Mouse (Mus musculus) megakaryocyte, adult 5-6 weeks (primary cell): ENCODE data around the gene Nrsn2. TPM values are rescaled to one million over a fixed set of nuclear protein-coding genes. Genes with fewer than 3 reads are reported as not detected.
A peak's percentile ranks its signal among the peaks of the same experiment; 100 is the strongest.

Experiments used
- ATAC-seq: 2 replicates; pipeline ENCODE4 v1.8.0; 2016; ENCODE audit warnings: mild to moderate bottlenecking, inconsistent platforms; ENCODE audit not compliant: poor library complexity, severe bottlenecking
- total RNA-seq, 2 experiments: library from RNA; stranded (forward) in 1 of 2; stranded (reverse) in 1 of 2; fragments of 153-499, 151-499 nt in 1 of 2; fragments of 221-1000, 200-1000 nt in 1 of 2; gene quantifications; 2 replicates each; pipeline versions ENCODE4 v1.2.3 to v1.2.4; 2015 to 2017

The Nrsn2 gene
- total RNA-seq, 2 experiments from 2014 or later = not detected

DNA sequence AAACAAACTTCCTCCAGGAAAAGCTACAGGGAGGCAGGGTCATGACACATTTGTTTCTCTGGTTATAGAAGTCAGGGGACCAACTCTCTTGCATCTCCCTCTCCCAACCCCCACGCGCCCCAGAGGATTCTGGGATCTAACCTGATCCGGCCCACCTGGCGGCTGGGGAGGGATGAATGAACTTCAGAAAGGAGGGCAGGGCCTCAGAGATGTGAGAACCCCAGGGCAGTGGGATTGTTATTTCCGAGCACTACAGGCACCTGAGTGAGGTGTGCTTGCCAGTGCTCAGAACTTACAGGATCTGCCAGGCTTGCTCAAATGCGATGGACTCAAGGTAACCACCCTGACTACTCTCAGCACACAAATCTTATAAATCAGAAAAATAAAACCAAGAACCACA is 31.0 kb downstream of the Nrsn2 start:
- ATAC-seq = no peak

DNA sequence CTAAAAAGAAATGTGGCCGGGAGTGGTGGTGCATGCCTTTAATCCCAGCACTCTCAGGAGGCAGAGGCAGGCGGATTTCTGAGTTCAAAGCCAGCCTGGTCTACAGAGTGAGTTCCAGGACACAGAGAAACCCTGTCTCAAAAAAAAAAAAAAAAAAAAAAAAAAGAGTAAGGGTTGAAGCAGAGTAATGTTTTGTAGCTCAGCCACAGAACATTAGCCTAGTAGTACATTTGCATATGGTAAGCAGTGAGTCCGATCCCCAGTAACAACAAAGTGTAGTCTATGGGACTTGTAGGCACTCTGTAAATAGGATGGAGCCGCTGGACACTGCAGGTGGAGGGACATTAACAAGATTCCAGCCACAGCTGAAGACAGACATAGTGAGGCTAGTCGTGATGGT is 31.5 kb downstream of the Nrsn2 start:
- no peak for ATAC-seq

DNA sequence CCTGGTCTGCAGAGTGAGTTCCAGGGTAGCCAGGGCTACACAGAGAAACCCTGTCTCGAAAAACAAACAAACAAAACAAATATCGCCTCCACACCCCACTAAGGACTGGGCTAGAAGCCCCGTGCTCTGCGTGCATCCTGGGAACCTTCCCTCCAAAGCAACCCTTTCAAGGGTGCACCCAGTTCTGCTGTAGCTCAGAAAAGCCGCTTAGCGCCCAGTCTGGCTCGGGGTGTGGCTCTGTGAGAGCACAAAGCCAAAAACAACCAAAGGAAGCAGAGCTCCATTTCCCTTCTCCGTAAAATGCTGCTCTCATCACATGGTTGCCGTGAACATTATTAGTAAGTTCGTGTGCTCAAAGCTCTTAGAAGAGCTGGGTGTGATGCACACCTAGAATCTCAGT is 32.1 kb downstream of the Nrsn2 start:
- 0 out of 2 replicates have a peak, but pooled peaks have one; percentile 5 for ATAC-seq

DNA sequence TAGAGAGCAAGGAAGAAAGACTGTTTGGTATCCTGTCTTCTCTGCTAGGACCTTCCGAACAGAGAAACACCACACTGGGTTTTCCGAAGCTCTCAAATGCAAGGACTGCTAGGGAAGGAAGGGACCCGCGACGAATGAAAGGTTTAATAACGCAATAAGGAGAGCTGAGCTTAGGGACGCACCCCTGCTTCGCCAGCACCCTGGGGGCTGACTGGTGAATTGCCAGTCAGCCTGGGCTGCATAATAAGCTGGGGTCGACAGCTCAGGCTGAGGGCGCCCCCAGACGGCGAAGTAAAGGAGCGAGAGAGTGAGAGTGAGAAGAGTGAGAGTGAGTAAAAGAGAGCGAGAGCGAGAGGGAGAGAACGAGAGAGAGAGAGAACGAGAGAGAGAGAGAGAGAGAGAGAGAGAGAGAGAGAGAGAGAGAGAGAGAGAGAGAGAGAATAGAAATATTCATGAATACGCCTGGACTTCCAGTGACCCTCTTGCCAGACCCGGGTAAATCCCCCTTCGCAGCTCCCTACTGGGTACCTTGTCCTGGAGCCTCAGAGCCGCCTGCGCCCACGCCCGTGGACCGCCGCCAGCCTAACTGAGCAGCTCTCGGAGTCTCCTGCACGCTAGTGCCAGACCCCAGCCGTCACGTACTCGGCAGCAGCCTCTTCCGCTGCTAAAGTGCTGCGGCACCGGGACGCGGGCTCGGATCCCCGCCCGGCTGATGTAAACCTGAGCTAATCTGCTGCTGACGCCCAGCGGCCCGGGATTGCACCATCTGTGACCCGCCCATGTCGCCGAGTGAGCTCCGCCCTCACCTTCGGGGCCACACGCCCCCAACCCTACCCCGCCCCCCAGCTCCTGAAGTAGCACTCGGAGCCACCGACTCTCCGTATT is 32.9 kb downstream of the Nrsn2 start, which contains the start of gene Trib3:
Gene Trib3 (minus strand): TSS at position 704 of the 885 bp plus-strand sequence.
- ATAC-seq = peak; percentile 87

DNA sequence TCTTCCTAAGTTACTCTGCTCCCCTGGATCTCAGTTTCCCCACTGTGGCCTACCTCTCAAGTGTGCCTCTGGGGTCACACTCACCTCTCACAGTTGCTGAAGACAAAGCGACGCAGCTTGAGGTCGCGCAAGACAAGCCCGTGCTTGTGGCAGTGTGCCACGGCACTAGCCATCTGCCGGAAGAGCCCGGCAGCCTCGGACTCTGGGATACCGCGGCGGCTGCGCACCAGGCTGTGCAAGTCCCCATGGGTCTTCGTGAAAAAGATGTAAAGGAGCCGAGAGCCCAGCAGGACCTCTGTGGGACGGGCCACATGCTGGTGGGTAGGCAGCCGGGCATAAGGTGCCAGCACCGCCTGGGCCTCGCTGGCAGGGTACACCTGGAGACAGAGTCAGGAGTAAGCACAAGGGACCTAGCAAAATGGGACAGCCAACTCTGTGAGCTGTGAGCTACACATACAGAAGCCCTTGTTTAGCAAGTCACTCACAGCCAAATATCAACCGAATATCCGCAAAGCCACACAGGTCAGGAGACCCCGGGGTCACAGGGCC is 36.7 kb downstream of the Nrsn2 start:
- ATAC-seq = no peak

DNA sequence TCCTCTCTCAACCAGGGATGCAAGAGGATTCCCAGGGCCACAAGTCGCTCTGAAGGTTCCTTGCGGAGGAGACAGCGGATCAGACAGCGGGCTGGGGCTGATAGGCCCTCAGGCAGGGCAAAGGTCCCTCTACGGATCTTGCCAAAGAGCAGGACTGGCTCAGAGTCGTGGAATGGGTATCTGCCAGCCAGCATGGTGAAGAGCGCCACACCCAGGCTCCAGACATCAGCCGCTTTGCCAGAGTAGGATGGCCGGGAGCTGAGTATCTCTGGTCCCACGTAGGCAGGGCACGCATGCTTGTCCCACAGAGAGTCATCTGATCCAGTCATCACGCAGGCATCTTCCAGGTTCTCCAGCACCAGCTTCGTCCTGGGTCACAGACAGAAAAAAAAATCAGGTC is 38.1 kb downstream of the Nrsn2 start:
- no peak for ATAC-seq

DNA sequence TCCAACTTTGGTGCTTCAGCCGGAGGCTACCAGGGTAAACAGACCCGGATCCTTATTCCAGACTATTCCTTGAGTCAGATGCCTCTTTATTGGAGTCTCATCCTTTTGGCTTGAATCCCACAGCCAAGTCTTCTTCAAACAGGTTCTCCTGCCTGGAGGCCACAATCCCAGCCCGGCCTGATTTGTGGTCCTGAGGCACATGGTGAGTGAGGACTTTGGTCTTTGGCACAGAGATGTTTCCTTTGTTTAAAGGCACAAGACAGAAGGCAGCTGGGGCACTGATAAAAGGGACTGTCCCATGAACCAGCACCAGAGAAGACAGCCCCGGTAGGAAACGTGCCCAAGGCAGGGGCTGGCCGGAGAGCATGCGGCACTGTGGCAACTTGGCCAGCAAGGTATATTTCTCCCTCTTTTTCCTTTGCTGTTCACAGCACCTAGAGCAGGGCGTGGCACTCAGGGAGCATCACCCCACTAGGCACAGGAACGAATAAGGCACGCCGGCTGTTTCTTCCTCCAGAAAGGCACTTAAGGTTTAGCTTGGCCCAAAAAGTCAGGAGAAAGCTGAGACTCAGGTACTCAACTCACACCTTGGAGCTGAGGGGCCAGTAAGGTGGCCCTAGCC is 38.7 kb downstream of the Nrsn2 start:
- ATAC-seq = no peak

DNA sequence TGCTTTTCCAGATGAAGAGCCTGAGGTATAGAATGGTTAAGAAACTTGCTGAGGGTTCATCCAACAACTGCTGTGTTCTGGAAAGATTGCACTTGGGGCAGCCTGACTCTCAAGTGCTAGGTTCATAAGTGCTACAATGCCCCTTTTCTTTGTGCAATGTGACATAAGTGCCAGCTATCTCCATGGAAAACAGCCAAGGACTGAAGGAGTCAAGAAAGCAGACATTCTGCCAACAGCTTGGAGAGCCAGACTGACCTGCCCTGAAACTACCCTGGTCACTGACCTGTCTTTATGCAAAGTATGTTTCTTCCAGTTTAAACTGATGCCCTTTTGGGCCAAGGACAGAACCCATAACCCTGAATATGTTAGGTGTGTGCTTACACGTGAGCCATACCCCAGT is 39.6 kb downstream of the Nrsn2 start:
- ATAC-seq = no peak

DNA sequence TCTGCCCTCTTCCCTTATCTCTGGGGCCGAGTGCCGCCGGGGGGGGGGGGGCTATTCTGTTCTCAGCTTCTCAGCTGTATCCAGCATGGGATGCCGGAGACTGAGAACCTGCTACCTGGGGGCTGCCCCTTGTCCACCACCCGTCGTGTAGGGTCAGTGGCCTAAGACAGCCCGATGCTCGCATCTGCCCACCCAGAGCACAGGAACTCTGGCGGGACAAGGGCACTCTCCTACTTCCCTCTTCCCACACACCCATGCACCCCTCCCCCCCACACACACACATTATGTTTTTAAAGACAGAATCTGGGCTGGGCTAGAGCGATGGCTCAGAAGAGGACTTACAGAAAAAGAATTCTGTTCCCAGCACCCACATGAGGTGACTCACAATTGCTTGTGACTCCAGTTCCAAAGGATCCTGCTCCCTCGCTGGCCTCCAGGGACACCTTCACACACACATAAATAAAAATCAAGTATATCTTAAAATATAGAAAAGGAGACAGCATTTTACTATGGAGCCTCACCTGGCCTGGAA is 41.1 kb downstream of the Nrsn2 start:
- ATAC-seq = no peak

DNA sequence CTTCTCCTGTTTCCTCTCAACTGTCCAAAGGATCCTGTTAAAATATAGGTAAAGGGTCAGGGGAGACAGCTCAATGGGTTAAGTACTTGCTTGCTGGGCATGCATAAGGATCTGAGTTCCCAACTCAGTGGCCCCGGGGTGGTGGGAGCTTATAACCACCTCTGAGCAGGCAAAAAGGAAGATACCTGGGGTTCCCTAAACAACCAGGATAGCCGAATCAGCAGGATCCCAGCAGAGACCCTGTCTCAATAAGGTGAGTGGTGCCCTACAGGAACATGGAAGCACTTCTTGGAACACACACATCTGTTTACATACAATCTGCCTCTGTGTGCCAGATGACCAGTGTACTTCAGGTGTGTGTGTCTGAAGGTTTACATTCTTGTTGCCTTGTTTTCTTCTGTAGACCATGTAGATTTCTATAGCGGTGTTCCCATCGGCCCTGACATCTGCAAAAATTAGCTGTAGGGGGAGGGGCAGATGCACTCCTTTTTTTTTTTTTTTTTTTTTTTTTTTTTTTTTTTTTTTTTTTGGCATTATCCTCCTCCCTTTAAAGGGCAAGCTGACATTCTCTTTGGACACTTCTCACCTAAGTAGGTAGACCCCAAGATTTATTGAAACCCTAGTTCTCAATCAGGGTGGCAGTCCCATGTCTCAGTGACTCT is 43.0 kb downstream of the Nrsn2 start:
- ATAC-seq = no peak

DNA sequence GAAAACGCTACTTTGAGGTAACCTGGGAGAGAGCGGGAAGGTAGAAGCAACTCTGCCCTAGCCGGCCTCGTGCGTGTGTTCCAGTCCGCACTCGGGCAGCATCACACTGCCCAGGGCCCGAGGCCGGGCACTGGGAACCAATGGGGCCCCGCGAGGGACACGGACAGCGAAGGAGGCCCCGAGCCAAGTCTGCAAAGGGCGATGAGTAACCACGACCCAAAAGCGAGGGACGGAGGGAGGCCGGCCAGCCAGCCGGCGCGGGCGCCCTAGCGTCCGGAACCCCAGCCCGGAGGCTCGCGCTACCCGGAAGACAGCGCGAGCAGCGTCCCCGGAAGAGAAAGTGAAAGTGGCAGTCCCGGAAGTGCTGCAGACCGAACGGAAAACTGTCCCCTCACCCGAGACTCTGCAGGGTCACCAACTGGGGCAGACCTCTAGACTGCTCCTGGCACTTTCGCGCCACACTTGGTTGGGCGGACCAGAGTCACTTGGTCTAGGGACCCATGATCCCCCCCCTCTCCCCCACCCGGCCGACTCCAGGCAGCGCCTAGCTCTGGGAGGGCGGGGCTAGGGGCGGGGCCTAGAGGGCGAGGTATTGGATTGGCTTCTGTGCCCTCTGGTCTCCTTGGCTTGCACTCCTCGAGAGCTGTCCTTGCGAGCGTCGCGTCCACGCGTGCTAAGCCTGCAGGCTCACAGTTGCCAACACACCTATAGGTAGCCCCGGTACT is 44.2 kb downstream of the Nrsn2 start, which contains the start of gene Rbck1:
Gene Rbck1 (minus strand): TSS at position 553 of the 725 bp plus-strand sequence.
- peak; percentile 88 for ATAC-seq

DNA sequence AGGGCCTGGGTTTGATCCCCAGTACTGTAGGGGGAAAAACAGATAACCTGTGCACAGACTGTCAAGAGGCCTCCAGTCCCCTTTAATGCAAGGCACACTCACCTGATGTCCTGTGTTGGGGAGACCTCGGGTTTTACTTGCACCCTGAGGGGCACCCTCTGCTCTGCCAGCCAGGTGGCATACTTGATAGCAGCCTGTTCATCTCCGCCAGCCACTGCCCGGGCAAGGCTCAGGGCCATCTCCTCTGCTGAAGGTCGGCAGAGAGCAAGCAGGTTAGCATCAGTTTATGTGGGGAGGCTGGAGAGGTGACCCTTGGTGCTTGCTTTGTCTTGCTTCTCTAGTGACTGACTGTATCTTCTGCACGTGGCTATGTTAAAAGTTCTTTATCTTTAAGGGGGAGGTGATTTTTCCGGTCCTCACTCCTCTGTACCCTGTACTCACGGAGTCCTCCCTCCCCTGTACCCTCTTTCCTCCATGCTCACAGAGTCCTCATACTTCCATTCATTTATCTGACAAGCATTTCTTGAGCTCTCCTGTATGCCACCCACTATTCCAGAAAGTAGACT is 45.5 kb downstream of the Nrsn2 start:
- no peak for ATAC-seq

DNA sequence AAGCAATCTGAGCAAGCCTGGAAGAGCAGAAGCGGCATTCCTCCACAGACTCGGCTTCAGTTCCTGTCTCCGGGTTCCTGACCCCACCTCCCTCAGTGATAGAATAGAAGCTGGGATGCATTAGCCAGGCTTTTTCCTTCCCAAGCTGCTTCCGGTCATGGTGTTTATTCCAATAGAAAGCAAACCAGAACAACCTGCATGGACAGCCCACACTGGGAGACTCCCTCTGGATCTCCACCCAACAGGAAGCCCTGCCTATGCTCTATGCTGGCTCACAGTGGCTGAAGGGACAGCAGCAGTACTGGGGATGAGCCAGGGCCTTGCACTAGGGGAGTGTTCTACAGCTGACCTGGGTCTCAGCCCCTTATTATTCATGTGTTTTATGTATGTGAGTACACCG is 48.5 kb downstream of the Nrsn2 start:
- ATAC-seq = no peak

DNA sequence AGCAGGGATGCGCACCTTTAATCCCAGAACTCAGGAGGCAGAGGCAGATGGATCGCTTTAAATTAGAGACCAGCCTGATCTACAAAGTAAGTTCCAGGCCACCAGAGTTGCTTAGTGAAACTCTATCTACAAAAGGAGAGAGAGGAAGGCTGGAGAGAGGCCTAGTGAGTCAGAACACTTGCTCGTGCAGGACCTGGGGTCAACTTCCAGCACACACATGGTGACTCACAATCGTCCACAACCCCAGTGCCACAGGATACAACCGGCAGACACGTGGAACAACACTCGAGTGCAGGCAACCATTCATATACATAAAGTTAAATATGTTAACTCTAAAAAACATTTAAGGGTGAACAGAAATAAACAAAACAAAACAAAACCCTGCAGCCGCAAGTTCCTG is 49.8 kb downstream of the Nrsn2 start:
- ATAC-seq = no peak

DNA sequence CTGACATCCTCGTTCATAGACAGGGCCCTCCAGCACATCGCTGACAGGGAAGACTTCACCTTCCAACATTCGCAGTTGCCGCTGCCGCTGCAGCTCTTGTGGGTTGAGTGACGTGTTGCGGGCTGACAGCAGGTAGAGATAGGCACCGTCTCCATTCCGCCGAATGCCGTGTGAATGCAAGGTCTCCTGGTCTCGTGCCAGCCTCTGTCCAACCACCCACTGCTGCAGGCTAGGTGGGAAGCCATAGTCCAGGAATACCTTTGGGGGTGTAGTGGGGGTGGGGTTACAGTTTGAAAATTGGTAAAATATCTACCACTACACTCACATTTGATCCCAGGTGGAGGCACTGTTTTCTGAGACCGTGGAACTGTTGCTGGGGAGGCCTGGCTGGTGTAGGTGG is 50.3 kb downstream of the Nrsn2 start:
- no peak for ATAC-seq

DNA sequence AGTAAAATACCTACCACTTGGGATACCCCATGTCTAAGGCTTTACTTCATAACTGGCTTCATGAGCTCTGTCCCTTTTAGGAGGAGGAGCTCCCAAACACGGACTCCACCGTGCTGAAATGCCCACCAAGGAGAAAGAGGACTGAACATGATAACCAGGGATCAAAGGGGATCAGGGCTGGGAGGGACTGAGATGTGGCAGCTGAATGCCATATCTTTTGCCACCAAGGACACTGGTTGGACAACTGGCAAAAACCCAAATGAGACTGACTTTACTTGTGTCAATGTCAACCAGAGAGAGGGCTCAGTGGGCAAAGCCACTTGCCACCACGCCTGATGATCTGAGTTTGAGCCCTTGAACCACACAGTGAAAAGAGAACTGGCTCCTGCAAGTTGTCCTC is 51.6 kb downstream of the Nrsn2 start:
- ATAC-seq = no peak

DNA sequence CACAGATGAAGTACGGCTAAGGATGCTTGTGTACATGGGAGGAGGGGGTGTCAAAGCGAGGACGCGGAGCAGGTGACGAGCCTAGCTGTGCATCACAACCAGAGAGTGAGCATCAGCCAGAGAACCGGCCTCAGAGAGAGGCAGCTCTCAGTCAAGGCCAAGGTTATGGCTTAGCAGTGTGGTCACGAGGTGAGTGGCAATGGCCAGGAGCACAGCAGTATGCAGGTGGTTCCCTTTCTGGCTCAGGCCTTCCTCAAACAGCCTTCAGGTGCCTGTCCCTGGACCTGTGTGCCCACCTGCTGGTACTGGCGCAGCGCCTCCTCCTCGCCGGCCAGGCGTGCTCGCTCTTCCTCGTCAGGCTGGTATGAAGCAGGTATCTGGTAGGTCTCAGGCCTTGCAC is 52.5 kb downstream of the Nrsn2 start:
- no peak for ATAC-seq

DNA sequence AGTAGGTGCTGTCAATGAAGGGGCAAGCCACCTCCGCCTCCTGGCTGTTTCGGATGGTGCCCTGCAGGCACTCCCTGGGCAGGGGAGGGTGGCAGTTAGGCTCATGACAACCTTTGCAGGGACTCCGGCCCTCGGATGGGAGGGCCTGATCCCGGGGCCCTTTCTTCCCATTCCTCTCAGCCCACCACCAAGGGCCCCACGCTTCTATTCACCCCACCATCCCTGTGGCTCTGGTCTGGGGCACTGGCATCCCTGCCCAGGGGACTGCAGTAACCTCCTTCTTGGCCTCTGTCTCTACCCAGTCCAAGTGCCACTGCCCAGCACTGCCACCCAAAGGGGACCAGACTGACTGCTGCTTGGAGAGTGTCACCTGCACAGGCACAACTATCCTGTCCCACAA is 54.2 kb downstream of the Nrsn2 start:
- no peak for ATAC-seq

DNA sequence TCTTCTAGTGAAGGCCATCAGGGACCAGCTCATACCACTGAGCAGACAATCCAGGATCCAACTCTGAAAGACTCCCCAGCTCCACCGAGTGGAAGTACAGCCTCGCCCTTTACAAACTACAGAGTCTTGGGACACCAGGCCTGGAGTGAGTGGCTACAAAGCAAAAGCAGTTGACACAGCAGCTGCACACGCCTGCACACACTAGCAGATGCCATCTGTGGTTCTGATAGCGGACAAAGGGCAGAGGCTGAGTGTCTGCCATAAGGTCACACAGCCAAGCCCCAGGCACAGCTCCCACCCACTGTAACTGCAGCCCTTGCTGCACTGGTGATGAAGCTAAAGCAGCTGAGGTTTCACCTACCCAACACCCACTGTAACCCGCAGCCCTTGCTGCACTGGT is 54.9 kb downstream of the Nrsn2 start:
- no peak for ATAC-seq
